ENCODE assay signal across 26 mouse cellular contexts in the genomic region with DNA sequence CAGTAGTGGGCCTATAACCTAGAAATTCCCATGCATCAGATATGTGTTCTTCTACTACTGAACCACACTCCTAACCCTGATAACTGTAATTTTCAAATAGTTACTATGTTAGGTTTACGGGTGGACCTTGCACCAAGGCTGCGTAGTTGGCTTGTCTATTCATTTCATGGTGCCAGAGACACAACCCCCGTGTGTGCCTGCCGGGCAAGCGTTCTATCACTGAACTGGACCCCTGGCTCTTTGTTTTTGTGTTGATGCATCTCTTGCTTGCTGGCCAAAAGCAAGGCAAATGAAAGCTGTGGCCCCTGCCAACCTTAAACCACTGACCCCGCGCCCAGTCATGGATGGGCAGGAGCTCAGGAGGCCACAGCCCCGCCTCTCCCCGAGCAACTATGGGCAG. TPM values are rescaled to one million over a fixed set of nuclear protein-coding genes. Genes with fewer than 3 reads are reported as not detected.
"Had no signal": no experiment of that assay in that cellular context is flagged by ENCODE, and none has a peak within 500 bp of the region (broad histone marks: within the 10 kb centered on the region; RNA-seq: fewer than 3 reads in every experiment).

No protein-coding gene starts in this region.

- H3K27me3 ChIP-seq: heart, embryonic 15.5 days; hindbrain, embryonic 13.5 days; hindbrain, embryonic 15.5 days; kidney, embryonic 15.5 days; limb, embryonic 12.5 days; liver, embryonic 13.5 days had no signal

- ATAC-seq: forebrain, postnatal 0 days; hindbrain, postnatal 0 days; intestine, embryonic 16.5 days had no signal

- H3K9me3 ChIP-seq: heart, embryonic 13.5 days; heart, embryonic 15.5 days; hindbrain, embryonic 13.5 days; hindbrain, embryonic 15.5 days; kidney, embryonic 15.5 days; limb, embryonic 10.5 days; limb, embryonic 12.5 days; liver, embryonic 13.5 days had no signal

- H3K4me3 ChIP-seq: heart, adult 2 months; heart, embryonic 13.5 days; heart, embryonic 15.5 days; hindbrain, embryonic 13.5 days; hindbrain, embryonic 15.5 days; kidney, embryonic 15.5 days; left cerebral cortex, adult 2 months; limb, embryonic 10.5 days; limb, embryonic 12.5 days; liver, embryonic 13.5 days had no signal

- DNase-seq: forebrain, postnatal 0 days; gastrocnemius, postnatal 14 days; gastrocnemius, postnatal 36 days; heart, adult 11 months; heart, adult 2 months; heart, postnatal 14 days; heart, postnatal 36 days; kidney, adult 18-20 months; kidney, postnatal 14 days; layer of hippocampus, adult 9-11 months; layer of hippocampus, postnatal 36 days; liver; liver, embryonic 13.5 days had no signal

- H3K27ac ChIP-seq: heart, adult 2 months; heart, embryonic 13.5 days; heart, embryonic 15.5 days; hindbrain, embryonic 13.5 days; hindbrain, embryonic 15.5 days; hindbrain, postnatal 0 days; kidney, embryonic 15.5 days; kidney, postnatal 0 days; left cerebral cortex, adult 2 months; limb, embryonic 10.5 days; limb, embryonic 12.5 days; liver, embryonic 13.5 days had no signal

- H3K36me3 ChIP-seq: heart, embryonic 13.5 days; heart, embryonic 15.5 days; hindbrain, embryonic 13.5 days; hindbrain, embryonic 15.5 days; kidney, embryonic 15.5 days; limb, embryonic 10.5 days; limb, embryonic 12.5 days; liver, embryonic 13.5 days had no signal

- H3K4me1 ChIP-seq: hindbrain, embryonic 15.5 days; kidney, embryonic 15.5 days; liver, embryonic 13.5 days had no signal

RNA-seq across cellular contexts. Expression of a gene that starts 6.2 kb away (rescaled TPM):
- polyA plus RNA-seq: heart, embryonic 11.5 days; heart, embryonic 13.5 days; limb, embryonic 10.5 days; liver, embryonic 13.5 days had no signal

RNA-seq across cellular contexts. Expression of a gene that starts 18.0 kb away (rescaled TPM):
- total RNA-seq: gastrocnemius, adult 8-10 months had no signal
